Mouse (Mus musculus) spleen, adult 2 months (tissue): Measurements from ENCODE around the gene Foxo1. TPM values are rescaled to one million over a fixed set of nuclear protein-coding genes. Genes with fewer than 3 reads are reported as not detected.
A peak's percentile ranks its signal among the peaks of the same experiment; 100 is the strongest.

Experiments used
- DNase-seq, 2 experiments: peaks; one replicate each; pipeline versions ENCODE4 v3.0.0 to v3.0.0-alpha.2; 2012 to 2021; ENCODE audit warnings: low spot score in 2 of 2, low read depth in 1 of 2
- H3K27ac ChIP-seq: fragments of 200-500 bp; 2 replicates; pipeline ENCODE4 v1.5.1; 2012; ENCODE audit warnings: low read length, inconsistent platforms; ENCODE audit not compliant: insufficient read depth
- H3K27me3 ChIP-seq: fragments of 200-500 bp; 2 replicates; pipeline ENCODE4 v1.6.1; 2012; ENCODE audit warnings: mild to moderate bottlenecking, moderate library complexity, low read length, inconsistent platforms; ENCODE audit not compliant: control insufficient read depth, insufficient read depth
- H3K36me3 ChIP-seq: fragments of 200-500 bp; 2 replicates; pipeline ENCODE4 v1.6.1; 2012; ENCODE audit warnings: mild to moderate bottlenecking, low read length, inconsistent platforms; ENCODE audit not compliant: control insufficient read depth, insufficient read depth
- H3K4me1 ChIP-seq: fragments of 200-500 bp; 2 replicates; pipeline ENCODE4 v1.6.1; 2011; ENCODE audit warnings: inconsistent platforms; ENCODE audit not compliant: control insufficient read depth, insufficient read depth, insufficient read length
- H3K4me3 ChIP-seq: fragments of 200-500 bp; 2 replicates; pipeline ENCODE4 v1.5.1; 2011; ENCODE audit warnings: mild to moderate bottlenecking, inconsistent platforms; ENCODE audit not compliant: insufficient read depth, insufficient read length; ENCODE audit errors: extremely low read depth
- CTCF ChIP-seq: fragments of 200-500 bp; IDR thresholded peaks from 2 replicates; pipeline ENCODE4 v1.5.1; 2011; ENCODE audit warnings: mild to moderate bottlenecking, inconsistent platforms; ENCODE audit not compliant: insufficient read depth, insufficient read length, insufficient replicate concordance; ENCODE audit errors: extremely low read depth
- POLR2A ChIP-seq: fragments of 200-500 bp; IDR thresholded peaks from 2 replicates; pipeline ENCODE4 v1.6.1; 2011; ENCODE audit warnings: low read depth, low read length, inconsistent platforms
- WGBS: fragments of 180-500 bp; shearing (Covaris S2); methylation state at CpG from one replicate; pipeline ENCODE4 v1.1.7; 2018; 5-methylcytosine and 5-hydroxymethylcytosine counted together
- polyA plus RNA-seq: library from polyadenylated mRNA; depleted of rRNA; stranded (reverse); fragments of >200 nt; gene quantifications from 2 replicates; pipeline ENCODE4 v1.2.3, GENCODE M21; 2012

Gene Foxo1
- polyA plus RNA-seq, 1 experiment: 21.3 TPM

DNA sequence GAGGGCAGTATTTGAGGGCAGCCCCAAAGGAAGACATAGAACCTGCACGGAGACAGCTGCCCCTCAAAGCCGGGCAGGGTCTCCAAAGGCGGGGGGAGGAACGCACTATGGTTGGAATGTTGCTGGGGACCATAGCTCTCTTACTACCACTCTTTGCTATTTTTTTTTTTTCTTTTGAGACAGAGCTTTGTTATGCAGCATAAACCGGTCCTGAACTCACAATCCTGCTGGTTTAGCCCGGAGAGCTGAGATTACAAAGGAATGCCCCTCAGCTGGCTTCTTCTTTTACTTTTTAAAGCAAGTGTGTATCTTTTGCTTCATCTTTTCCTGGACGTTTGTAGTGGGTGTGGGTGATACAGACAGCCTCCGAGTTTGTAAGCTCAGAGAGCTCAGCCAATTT is 118.2 kb downstream of the Foxo1 start:
- H3K4me3 ChIP-seq: no peak overlapping the region
- TF ChIP-seq POLR2A: no peak
- DNase-seq: no peak
- H3K4me1 ChIP-seq: peaks cover 14% of the 10 kb centered on the region
- no peaks in the 10 kb centered on the region for H3K27me3 ChIP-seq
- WGBS: 86% methylated on average over 8 of the region's 8 CpGs
- H3K27ac ChIP-seq: no peak overlapping the region
- no peaks in the 10 kb centered on the region for H3K36me3 ChIP-seq

DNA sequence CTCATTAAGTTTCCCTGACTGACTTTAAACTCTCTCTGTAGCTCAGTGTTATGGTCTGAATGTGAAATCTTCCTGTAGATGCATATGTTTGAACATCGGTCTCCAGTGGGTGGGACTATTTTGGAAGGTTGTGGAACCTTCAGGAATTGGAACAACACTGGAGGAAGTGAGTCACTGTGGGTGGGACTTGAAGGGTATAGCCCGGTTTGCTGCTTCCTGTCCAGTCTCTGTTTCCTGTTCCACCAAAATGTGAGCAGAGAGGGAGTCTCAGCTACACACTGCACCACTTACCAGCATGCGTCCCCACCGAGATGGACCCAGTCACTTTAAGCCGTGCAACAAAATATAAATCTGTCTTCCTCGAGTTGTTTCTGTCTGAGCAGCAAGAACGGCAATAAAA is 122.2 kb downstream of the Foxo1 start:
- DNase-seq: no peak
- H3K27ac ChIP-seq: no peak overlapping the region

DNA sequence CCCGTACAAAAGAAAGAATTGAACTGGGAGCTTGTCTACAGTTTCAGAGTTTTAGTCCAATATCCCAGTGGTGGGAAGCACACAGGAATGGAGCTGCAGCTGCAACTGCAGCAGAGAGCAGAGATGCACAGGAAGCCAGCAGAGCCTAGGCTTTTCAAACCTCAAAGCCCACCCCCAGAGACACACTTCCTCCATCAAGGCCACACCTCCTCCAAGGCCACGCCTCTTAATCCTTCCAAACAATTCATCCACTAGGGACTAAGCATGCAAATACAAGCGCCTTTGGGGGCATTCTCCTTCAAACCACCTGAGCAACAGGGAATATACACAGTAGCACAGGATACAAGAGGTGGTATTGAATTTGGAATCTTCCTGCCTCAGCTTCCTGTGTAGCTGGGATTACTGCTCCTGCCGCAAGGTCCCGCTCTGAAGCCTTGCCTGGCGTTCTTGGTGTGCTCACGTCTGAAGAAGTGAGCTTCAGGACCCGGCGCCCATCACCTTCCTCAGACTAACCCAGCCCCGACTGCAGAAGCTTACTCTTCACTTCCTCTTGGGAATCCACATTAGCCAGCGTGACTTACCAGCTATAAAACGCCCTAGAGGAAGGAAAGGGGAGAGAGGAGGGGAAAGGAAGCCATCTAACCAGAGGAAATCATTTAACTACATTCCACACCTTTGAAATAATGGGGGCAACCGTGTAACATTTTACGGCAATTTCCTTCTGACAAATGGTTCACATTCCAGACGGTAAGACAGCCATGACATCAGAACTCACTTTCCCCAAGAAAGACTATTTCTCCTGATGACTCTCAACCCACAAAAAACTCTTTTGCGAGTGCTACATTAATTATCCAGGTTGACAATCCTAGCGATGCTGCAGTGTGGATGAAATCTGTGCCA is 122.9 kb downstream of the Foxo1 start:
- DNase-seq: peak in 1 of 2 experiments; percentile 21
- no peak overlapping the region for H3K4me3 ChIP-seq
- H3K4me1 ChIP-seq: peaks cover 34% of the 10 kb centered on the region
- no peaks in the 10 kb centered on the region for H3K27me3 ChIP-seq
- no peak for TF ChIP-seq POLR2A
- TF ChIP-seq CTCF: no peak
- 39% methylated on average over 17 of the region's 17 CpGs for WGBS
- H3K27ac ChIP-seq: no peak overlapping the region
- H3K36me3 ChIP-seq: no peaks in the 10 kb centered on the region

More for the DNA sequence above, 122.2 kb downstream of the Foxo1 start:
- Histone ChIP-seq H3K36me3 (no peaks in the 10 kb centered on the region), H3K4me1 (peaks cover 28% of the 10 kb centered on the region), H3K4me3 (no peak overlapping the region), H3K27me3 (no peaks in the 10 kb centered on the region)
- TF ChIP-seq CTCF: no peak
- TF ChIP-seq POLR2A: no peak
- WGBS: 65% methylated on average over 7 of the region's 7 CpGs

DNA sequence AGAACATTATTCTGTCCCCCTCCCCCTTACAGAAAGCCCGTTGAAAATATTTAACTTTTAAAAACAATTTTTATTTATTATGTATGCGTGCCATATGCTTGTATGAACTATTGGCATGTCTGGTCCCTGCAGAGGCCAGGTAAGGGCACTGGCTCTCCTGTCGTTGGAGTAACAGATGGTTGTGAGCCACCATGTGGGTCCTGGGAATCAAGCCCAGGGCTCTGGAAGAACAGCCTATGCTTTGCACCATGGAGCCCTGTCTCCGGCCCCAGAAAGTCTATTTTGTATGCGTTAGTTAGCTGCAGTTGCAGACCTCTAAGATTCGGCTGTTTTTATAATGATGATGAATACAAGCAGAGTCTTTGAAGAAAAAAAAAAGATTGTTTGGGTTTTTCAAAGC is 123.8 kb downstream of the Foxo1 start:
- H3K27ac ChIP-seq: peak overlapping the region; percentile 56
- peaks cover 41% of the 10 kb centered on the region for H3K4me1 ChIP-seq
- H3K4me3 ChIP-seq: no peak overlapping the region
- no peaks in the 10 kb centered on the region for H3K27me3 ChIP-seq
- 69% methylated on average over 6 of the region's 6 CpGs for WGBS
- DNase-seq: no peak
- no peaks in the 10 kb centered on the region for H3K36me3 ChIP-seq
- no peak for TF ChIP-seq POLR2A
- TF ChIP-seq CTCF: no peak

DNA sequence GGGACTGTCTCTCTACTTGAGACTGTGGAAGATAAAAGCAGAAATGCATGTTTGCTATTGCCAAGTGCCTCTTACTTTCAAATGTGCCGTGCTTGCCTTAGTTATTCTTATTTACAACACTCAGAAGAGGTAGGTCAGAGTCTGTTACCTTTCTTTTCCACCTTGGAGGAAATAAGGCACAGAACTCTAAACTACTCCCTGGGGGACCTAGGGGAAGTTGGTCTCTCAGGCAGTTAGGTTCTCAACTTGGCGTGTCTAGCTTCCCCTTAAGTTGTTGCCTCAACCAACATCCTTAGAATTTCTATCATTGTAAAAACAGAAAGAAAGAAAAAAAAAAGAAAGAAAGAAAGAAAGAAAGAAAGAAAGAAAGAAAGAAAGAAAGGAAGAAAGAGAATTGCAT is 124.4 kb downstream of the Foxo1 start:
- H3K4me1 ChIP-seq: peaks cover 46% of the 10 kb centered on the region
- H3K36me3 ChIP-seq: no peaks in the 10 kb centered on the region
- H3K27ac ChIP-seq: peak overlapping the region; percentile 56
- no peak overlapping the region for H3K4me3 ChIP-seq
- DNase-seq: peak in 1 of 2 experiments; percentile 22
- H3K27me3 ChIP-seq: no peaks in the 10 kb centered on the region
- 22% methylated on average over 2 of the region's 2 CpGs for WGBS
- no peak for TF ChIP-seq POLR2A
- TF ChIP-seq CTCF: no peak

DNA sequence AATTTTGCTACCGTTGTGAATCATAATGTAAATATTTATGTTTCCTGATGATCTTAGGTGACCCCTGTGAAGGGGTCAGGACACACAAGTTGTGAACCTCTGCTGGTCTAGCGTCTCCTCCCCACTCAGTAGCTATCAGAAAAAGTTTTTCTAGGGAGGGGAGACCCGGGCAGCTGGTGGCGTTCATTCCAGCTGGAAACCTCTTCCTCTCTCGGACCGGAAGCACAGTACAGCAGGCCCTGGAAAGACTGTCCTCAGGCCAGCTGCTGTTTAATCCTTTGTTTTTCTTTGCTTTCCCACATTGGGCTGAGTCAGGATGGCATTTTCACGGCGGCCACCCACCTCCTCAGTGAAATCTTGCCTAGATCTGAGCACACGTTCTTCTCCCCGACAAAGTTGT is 125.0 kb downstream of the Foxo1 start:
- DNase-seq: no peak
- Histone ChIP-seq H3K27me3 (no peaks in the 10 kb centered on the region), H3K27ac (no peak overlapping the region), H3K36me3 (no peaks in the 10 kb centered on the region), H3K4me3 (no peak overlapping the region), H3K4me1 (peaks cover 49% of the 10 kb centered on the region)
- TF ChIP-seq CTCF (no peak), POLR2A (no peak)
- WGBS: 71% methylated on average over 10 of the region's 10 CpGs

DNA sequence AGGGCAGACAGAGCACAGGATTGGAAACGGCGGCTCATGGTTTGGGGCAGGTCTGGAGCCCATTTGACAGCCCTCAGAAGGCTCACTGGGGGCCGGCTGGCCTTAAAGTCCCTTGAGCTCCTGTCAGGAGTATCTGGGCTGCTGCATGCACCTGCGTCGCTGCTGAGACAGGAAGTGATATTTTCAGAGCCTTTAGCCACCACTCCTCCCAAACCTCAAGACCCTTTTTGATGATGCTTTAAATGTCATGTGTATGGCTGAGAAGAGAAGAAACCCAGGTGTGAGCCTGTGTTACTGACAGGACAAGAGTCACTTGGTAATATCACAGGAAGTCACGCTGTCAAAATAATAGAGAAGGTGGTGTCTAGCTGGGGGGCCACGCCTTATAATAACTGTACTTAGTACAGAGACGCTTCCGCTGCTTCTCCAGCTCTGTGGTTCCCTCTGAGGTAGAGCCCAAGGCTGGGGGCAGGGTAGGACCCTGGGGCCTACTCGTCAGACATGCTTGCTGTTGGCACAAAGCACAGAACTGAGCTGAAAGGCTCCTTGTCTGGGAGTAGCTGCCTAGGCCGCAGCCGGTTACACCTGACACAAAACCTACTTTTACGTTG is 128.1 kb downstream of the Foxo1 start:
- 32% methylated on average over 13 of the region's 13 CpGs for WGBS
- Histone ChIP-seq H3K36me3 (no peaks in the 10 kb centered on the region), H3K27me3 (no peaks in the 10 kb centered on the region), H3K4me3 (no peak overlapping the region), H3K4me1 (peaks cover 54% of the 10 kb centered on the region), H3K27ac (peak overlapping the region; percentile 98)
- DNase-seq: peak; percentile 79 to 85
- TF ChIP-seq CTCF (no peak), POLR2A (peak; percentile 25)
